In the genomic region with DNA sequence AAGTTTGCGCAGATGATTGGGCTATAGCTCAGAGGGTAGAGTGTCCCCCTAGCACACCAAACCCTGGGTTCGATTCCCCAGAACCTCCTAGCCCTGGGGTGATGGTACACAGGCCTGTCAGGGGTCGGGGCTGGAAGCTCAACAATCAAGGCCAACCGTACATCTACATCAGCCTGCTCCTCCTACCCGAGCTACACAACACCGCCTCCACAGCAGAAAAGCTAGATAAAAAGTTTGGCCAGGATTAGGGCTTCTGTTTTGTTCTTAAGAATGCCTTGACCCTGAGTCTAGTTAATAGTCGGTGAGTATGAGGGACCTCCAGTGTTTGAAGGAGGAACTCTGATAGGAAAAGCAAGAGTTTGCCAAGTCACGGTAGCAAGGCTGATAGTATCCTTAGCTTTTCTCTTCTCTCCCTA, we compare ENCODE assay signal across 8 mouse cellular contexts. TPM values are rescaled to one million over a fixed set of nuclear protein-coding genes. Genes with fewer than 3 reads are reported as not detected.
DNase-seq lines count a peak whose midpoint lies in the region; ATAC-seq and TF ChIP-seq lines count a peak whose summit lies in the region.

No protein-coding gene starts in this region.

- no peak for DNase-seq in heart, adult 2 months
- DNase-seq in heart, postnatal 10 days, result no peak
- peak; percentile 14 for DNase-seq in CH12.LX (ENCODE audit: extremely low read depth)
- no peak for DNase-seq in liver, embryonic 11.5 days (ENCODE audit: low spot score)
- DNase-seq in testis, postnatal 14 days (ENCODE audit: low spot score), result peak; percentile 59
- DNase-seq in left cerebral cortex, postnatal 14 days (ENCODE audit: low spot score in 2 of 2), result no peak
- DNase-seq in urinary bladder, postnatal 10 days (ENCODE audit: low spot score), result no peak

- peaks cover 1% of the 10 kb centered on the region; the same call in 1 of the 2 replicates for H3K4me1 ChIP-seq in heart, adult 2 months (ENCODE audit: control insufficient read depth, insufficient read depth, low read length)
- H3K4me1 ChIP-seq in CH12.LX (ENCODE audit: control insufficient read depth in 1 of 2, insufficient read depth in 2 of 2), result peaks cover 5 to 35% of the 10 kb centered on the region in 2 experiments; a peak in 3 of 4 replicates
- peaks cover 13% of the 10 kb centered on the region for H3K4me1 ChIP-seq in embryonic facial prominence, embryonic 15.5 days
- peaks cover 9% of the 10 kb centered on the region for H3K4me1 ChIP-seq in liver, embryonic 11.5 days (replicated peaks; ENCODE audit: control insufficient read depth, insufficient read depth, low read length)

- no peak for TF ChIP-seq CTCF in heart, adult 2 months (IDR thresholded peaks at IDR 0.05)
- TF ChIP-seq CTCF in CH12.LX (conservative IDR thresholded peaks at IDR 0.05 in 1 of 2, IDR thresholded peaks at IDR 0.05 in 1 of 2; ENCODE audit: low read depth in 2 of 2, low read length in 2 of 2), result no peak

- no peak for ATAC-seq in embryonic facial prominence, embryonic 15.5 days (ENCODE audit: insufficient number of reproducible peaks, low FRiP score, low TSS enrichment, low read depth)
- ATAC-seq in liver, embryonic 11.5 days (replicated peaks; ENCODE audit: low FRiP score), result peak; percentile 16

- peak overlapping the region; percentile 67 for H3K4me2 ChIP-seq in CH12.LX (ENCODE audit: insufficient read depth, low read depth, poor library complexity, severe bottlenecking)
- H3K4me2 ChIP-seq in embryonic facial prominence, embryonic 15.5 days (replicated peaks), result peak overlapping the region; percentile 75
- H3K4me2 ChIP-seq in liver, embryonic 11.5 days, result peak overlapping the region; percentile 71

- dilution Hi-C loops in CH12.LX (cut with MboI; ENCODE audit: extremely low pct_ligation_motif_present, extremely low pct_unique_long_range_greater_than_20kb, low sequenced_read_pairs), result no loop called here

- in situ Hi-C loops in CH12.LX (cut with MboI; ENCODE audit: low pct_ligation_motif_present, low pct_unique_long_range_greater_than_20kb, low sequenced_read_pairs), result no loop called here

- TF ChIP-seq EP300 in heart, adult 2 months (IDR thresholded peaks at IDR 0.05; ENCODE audit: insufficient read depth, low read depth, low read length), result no peak
- TF ChIP-seq EP300 in CH12.LX (IDR thresholded peaks at IDR 0.05; ENCODE audit: low read length), result no peak

- H3K9me3 ChIP-seq in CH12.LX (replicated peaks; ENCODE audit: low read length), result no peaks in the 10 kb centered on the region
- no peaks in the 10 kb centered on the region for H3K9me3 ChIP-seq in embryonic facial prominence, embryonic 15.5 days (replicated peaks)
- H3K9me3 ChIP-seq in liver, embryonic 11.5 days (ENCODE audit: control insufficient read depth, low read length), result no peaks in the 10 kb centered on the region

- H3K9ac ChIP-seq in heart, adult 2 months (ENCODE audit: low read depth, low read length), result peak overlapping the region; percentile 96
- peak overlapping the region; percentile 82 for H3K9ac ChIP-seq in CH12.LX (ENCODE audit: insufficient read depth, low read depth)
- H3K9ac ChIP-seq in embryonic facial prominence, embryonic 15.5 days, result peak overlapping the region; percentile 94
- H3K9ac ChIP-seq in liver, embryonic 11.5 days (ENCODE audit: low read depth, low read length), result peak overlapping the region; percentile 93

- H3K27ac ChIP-seq in heart, adult 2 months, result peak overlapping the region; percentile 99
- H3K27ac ChIP-seq in CH12.LX (ENCODE audit: insufficient read depth, low read depth), result no peak overlapping the region
- H3K27ac ChIP-seq in embryonic facial prominence, embryonic 15.5 days (replicated peaks), result 0 out of 2 replicates have a peak overlapping the region, but pooled peaks have one; percentile 98
- H3K27ac ChIP-seq in liver, embryonic 11.5 days (ENCODE audit: low read depth, low read length), result peak overlapping the region; percentile 86

- no peaks in the 10 kb centered on the region; the same call in 1 of the 2 replicates for H3K79me2 ChIP-seq in heart, adult 2 months (replicated peaks; ENCODE audit: control insufficient read depth, insufficient read depth, low read length)
- H3K79me2 ChIP-seq in CH12.LX (replicated peaks; ENCODE audit: control insufficient read depth, extremely low read depth, insufficient read depth, poor library complexity, severe bottlenecking), result peaks cover 21% of the 10 kb centered on the region

- no peak for TF ChIP-seq POLR2A in heart, adult 2 months (IDR thresholded peaks at IDR 0.05; ENCODE audit: insufficient read depth, low read depth, low read length)
- TF ChIP-seq POLR2A in CH12.LX (IDR thresholded peaks at IDR 0.05; ENCODE audit: low read depth, low read length), result no peak

- no peaks in the 10 kb centered on the region for H3K27me3 ChIP-seq in heart, adult 2 months (ENCODE audit: control insufficient read depth, insufficient read depth, low read length)
- peaks cover 8% of the 10 kb centered on the region for H3K27me3 ChIP-seq in CH12.LX (replicated peaks)
- no peaks in the 10 kb centered on the region for H3K27me3 ChIP-seq in embryonic facial prominence, embryonic 15.5 days
- no peaks in the 10 kb centered on the region for H3K27me3 ChIP-seq in liver, embryonic 11.5 days (replicated peaks; ENCODE audit: control insufficient read depth, insufficient read depth, low read length)

- H3K36me3 ChIP-seq in heart, adult 2 months (ENCODE audit: control insufficient read depth, insufficient read depth, low read length), result no peaks in the 10 kb centered on the region
- peaks cover 18 to 35% of the 10 kb centered on the region in 2 experiments for H3K36me3 ChIP-seq in CH12.LX (replicated peaks in 1 of 2; ENCODE audit: control insufficient read depth in 1 of 2, insufficient read depth in 1 of 2, low read length in 1 of 2)
- H3K36me3 ChIP-seq in embryonic facial prominence, embryonic 15.5 days, result peaks cover 29% of the 10 kb centered on the region
- peaks cover 17% of the 10 kb centered on the region for H3K36me3 ChIP-seq in liver, embryonic 11.5 days (ENCODE audit: control insufficient read depth, insufficient read depth, low read length)

- intact Hi-C loops in heart, adult 2 months (cut with DNase I), result no loop called here
- intact Hi-C loops in heart, postnatal 10 days (cut with DNase I), result no loop called here
- intact Hi-C loops in left cerebral cortex, postnatal 14 days (cut with DNase I), result no loop called here

- no peak for TF ChIP-seq RAD21 in CH12.LX (IDR thresholded peaks at IDR 0.05; ENCODE audit: low read depth, low read length)

- H3K4me3 ChIP-seq in heart, adult 2 months, result peak overlapping the region; percentile 90
- H3K4me3 ChIP-seq in CH12.LX (replicated peaks in 1 of 3; ENCODE audit: low read depth in 2 of 3, low read length in 2 of 3, poor library complexity in 1 of 3), result peak overlapping the region; percentile 95 to 97 (median 96)
- H3K4me3 ChIP-seq in embryonic facial prominence, embryonic 15.5 days (replicated peaks), result peak overlapping the region; percentile 96
- H3K4me3 ChIP-seq in liver, embryonic 11.5 days (ENCODE audit: low read depth, low read length), result peak overlapping the region; percentile 79

- 5% methylated on average over 8 of the region's 8 CpGs for WGBS in heart, adult 2 months
- 20% methylated on average over 8 of the region's 8 CpGs for WGBS in embryonic facial prominence, embryonic 15.5 days
- 19% methylated on average over 8 of the region's 8 CpGs for WGBS in liver, embryonic 11.5 days

TF ChIP-seq in CH12.LX, 34 proteins besides CTCF, POLR2A, EP300 and RAD21:
- no peak for TF ChIP-seq MXI1 (IDR thresholded peaks at IDR 0.05; ENCODE audit: low read depth, low read length)
- TF ChIP-seq ZC3H11A (IDR thresholded peaks at IDR 0.05; ENCODE audit: low read depth, low read length), result no peak
- TF ChIP-seq GABPA (IDR thresholded peaks at IDR 0.05; ENCODE audit: insufficient replicate concordance, low read depth, low read length), result no peak
TF ChIP-seq in CH12.LX: peak in this region for 0.

RNA-seq across cellular contexts. Expression of a gene that starts 1.5 kb away (rescaled TPM):
- total RNA-seq in heart, adult 2 months (2021), result 10 to 100 TPM; 35.3 to 38.3 TPM
- 52.4 and 59.2 TPM in 2 replicates for polyA plus RNA-seq in heart, adult 2 months (2012; rRNA removed)
- 10 to 100 TPM; 68.1 to 68.3 TPM for total RNA-seq in heart, postnatal 10 days (2021)
- total RNA-seq in CH12.LX (2012; rRNA removed), result 55.0 and 55.4 TPM in 2 replicates
- 15.3 and 18.2 TPM in 2 replicates for total RNA-seq in CH12.LX (2014; rRNA removed)
- polyA plus RNA-seq in CH12.LX (2012; ENCODE audit: insufficient read length, low read depth), result 69.7 and 77.0 TPM in 2 replicates
- 62.2 and 68.6 TPM in 2 replicates for polyA plus RNA-seq in embryonic facial prominence, embryonic 15.5 days (2015; fragmentation: Nextera tagmentation; extraction: Ambion mirVana)
- polyA plus RNA-seq in liver, embryonic 11.5 days (2014; fragmentation: Nextera tagmentation; extraction: Ambion mirVana), result 58.6 and 64.2 TPM in 2 replicates
- 100 to 1,000 TPM; 164 to 166 TPM for total RNA-seq in left cerebral cortex, postnatal 14 days (2021)

RNA-seq across cellular contexts. Expression of a gene that starts 7.5 kb away (rescaled TPM):
- total RNA-seq in heart, adult 2 months (2021), result under 1 TPM; 0.21 to 0.27 TPM
- 0.29 and 0.35 TPM in 2 replicates for polyA plus RNA-seq in heart, adult 2 months (2012; rRNA removed)
- total RNA-seq in heart, postnatal 10 days (2021), result under 1 TPM; 0.22 to 0.60 TPM
- total RNA-seq in CH12.LX (2012; rRNA removed) (not detected in 2 replicates), CH12.LX (2014; rRNA removed) (not detected in 2 replicates)
- 0.20 TPM in 1 of 2 replicates, not detected in the other for polyA plus RNA-seq in CH12.LX (2012; ENCODE audit: insufficient read length, low read depth)
- polyA plus RNA-seq in embryonic facial prominence, embryonic 15.5 days (2015; fragmentation: Nextera tagmentation; extraction: Ambion mirVana), result 1.8 and 2.3 TPM in 2 replicates
- 0.65 and 0.86 TPM in 2 replicates for polyA plus RNA-seq in liver, embryonic 11.5 days (2014; fragmentation: Nextera tagmentation; extraction: Ambion mirVana)
- 100 to 1,000 TPM; 155 to 183 TPM for total RNA-seq in left cerebral cortex, postnatal 14 days (2021)

Comparison
In these comparisons a context has a peak if more than half of its experiments do, and no peak if none do; other contexts are left out.
1. DNase-seq: peak in CH12.LX (single experiment) and testis, postnatal 14 days (single experiment); none in heart, adult 2 months (0 of 2), heart, postnatal 10 days (0 of 2), liver, embryonic 11.5 days (single experiment), left cerebral cortex, postnatal 14 days (0 of 2) and urinary bladder, postnatal 10 days (single experiment).
2. RNA of a gene that starts 7.5 kb away (total RNA-seq): 155 to 183 TPM in left cerebral cortex, postnatal 14 days; 0.22 to 0.60 TPM in heart, postnatal 10 days, 0.21 to 0.27 TPM in heart, adult 2 months and not detected in CH12.LX; every median in the first group is over 10 times any median in the second.
3. Peak in every context shown above with its lines, with median percentiles within 50 percentile points of each other: H3K4me3 ChIP-seq, H3K9ac ChIP-seq and H3K4me2 ChIP-seq.